ENCODE assay signal across 8 mouse cellular contexts in genomic region chr10:7391561-7391934, GRCm38 (mm10).
DNase-seq lines count a peak whose midpoint lies in the region; ATAC-seq and TF ChIP-seq lines count a peak whose summit lies in the region.

No protein-coding gene starts in this region.

- DNase-seq in adrenal gland, adult 2 months: peak; percentile 17
- DNase-seq in adrenal gland, postnatal 25 days: no peak
- peak; percentile 32 for DNase-seq in thymus, adult 2 months
- DNase-seq in thymus, adult 18-20 months: no peak
- DNase-seq in left cerebral cortex, adult 8-10 months (ENCODE audit: low spot score in 2 of 2): no peak

- H3K9me3 ChIP-seq in intestine, embryonic 15.5 days: 0 out of 2 replicates have a peak, but pooled peaks cover 2% of the 10 kb centered on the region
- no peaks in the 10 kb centered on the region for H3K9me3 ChIP-seq in midbrain, embryonic 15.5 days

- H3K27ac ChIP-seq in thymus, adult 2 months (ENCODE audit: control insufficient read depth, insufficient read depth, low read length): no peak overlapping the region
- no peak overlapping the region; the same call in 1 of the 2 replicates for H3K27ac ChIP-seq in intestine, embryonic 15.5 days
- no peak overlapping the region for H3K27ac ChIP-seq in midbrain, embryonic 15.5 days

- peaks cover 12% of the 10 kb centered on the region for H3K4me1 ChIP-seq in thymus, adult 2 months (replicated peaks; ENCODE audit: control insufficient read depth, insufficient read depth, low read length)
- H3K4me1 ChIP-seq in intestine, embryonic 15.5 days (replicated peaks): peaks cover 10% of the 10 kb centered on the region
- peaks cover 24% of the 10 kb centered on the region for H3K4me1 ChIP-seq in midbrain, embryonic 15.5 days

- no peaks in the 10 kb centered on the region for H3K36me3 ChIP-seq in thymus, adult 2 months (ENCODE audit: control insufficient read depth, insufficient read depth, low read length)
- H3K36me3 ChIP-seq in intestine, embryonic 15.5 days: no peaks in the 10 kb centered on the region
- H3K36me3 ChIP-seq in midbrain, embryonic 15.5 days (replicated peaks): no peaks in the 10 kb centered on the region

- ATAC-seq in intestine, embryonic 15.5 days: peak; percentile 76
- peak; percentile 44 for ATAC-seq in midbrain, embryonic 15.5 days (replicated peaks)
- no peak for ATAC-seq in frontal cortex, adult (ENCODE audit: low TSS enrichment)

- no peak for TF ChIP-seq CTCF in thymus, adult 2 months (IDR thresholded peaks at IDR 0.05; ENCODE audit: borderline replicate concordance, control insufficient read depth, extremely low read depth, insufficient read depth, low read length, poor library complexity)

- peak overlapping the region; percentile 66 for H3K4me3 ChIP-seq in thymus, adult 2 months (ENCODE audit: control insufficient read depth, insufficient read depth, low read length)
- H3K4me3 ChIP-seq in intestine, embryonic 15.5 days (replicated peaks): peak overlapping the region; percentile 64
- H3K4me3 ChIP-seq in midbrain, embryonic 15.5 days: peak overlapping the region; percentile 66

- peak overlapping the region; percentile 100 for H3K4me2 ChIP-seq in intestine, embryonic 15.5 days (replicated peaks)
- H3K4me2 ChIP-seq in midbrain, embryonic 15.5 days: peak overlapping the region; percentile 100

- no peak for TF ChIP-seq POLR2A in thymus, adult 2 months (IDR thresholded peaks at IDR 0.05; ENCODE audit: control insufficient read depth, extremely low read depth, insufficient read depth, low read length, poor library complexity)

- H3K9ac ChIP-seq in intestine, embryonic 15.5 days: peak overlapping the region; percentile 49
- peak overlapping the region; percentile 53; the same call in 1 of the 2 replicates for H3K9ac ChIP-seq in midbrain, embryonic 15.5 days

- under 1% methylated on average over 20 of the region's 20 CpGs for WGBS in thymus, adult 2 months
- WGBS in intestine, embryonic 15.5 days: 0% methylated on average over 20 of the region's 20 CpGs
- 0% methylated on average over 20 of the region's 20 CpGs for whole genome bisulfite sequencing in midbrain, embryonic 15.5 days

- peaks cover 5% of the 10 kb centered on the region for H3K27me3 ChIP-seq in thymus, adult 2 months (ENCODE audit: control insufficient read depth, insufficient read depth, low read length)
- H3K27me3 ChIP-seq in intestine, embryonic 15.5 days (replicated peaks): peaks cover 22% of the 10 kb centered on the region
- peaks cover 41% of the 10 kb centered on the region for H3K27me3 ChIP-seq in midbrain, embryonic 15.5 days (replicated peaks)

Comparison
In these comparisons a context has a peak if more than half of its experiments do, and no peak if none do; other contexts are left out.
1. DNase-seq: peak in adrenal gland, adult 2 months (single experiment) and thymus, adult 2 months (single experiment); none in adrenal gland, postnatal 25 days (single experiment), thymus, adult 18-20 months (0 of 2) and left cerebral cortex, adult 8-10 months (0 of 2).
2. Peak in every context shown above with its lines, with median percentiles within 50 percentile points of each other: H3K4me3 ChIP-seq.